Mouse (Mus musculus) liver, embryonic 16.5 days (tissue): ENCODE measurements around the gene Smg9. TPM values are rescaled to one million over a fixed set of nuclear protein-coding genes. Genes with fewer than 3 reads are reported as not detected.
A peak's percentile ranks its signal among the peaks of the same experiment; 100 is the strongest.

Experiments used
- ATAC-seq: fragments of 200-750 bp; cut with Nextera tagmentation; 2 replicates; pipeline ENCODE4 v1.8.0; 2017; ENCODE audit warnings: low read depth, mild to moderate bottlenecking, moderate number of reproducible peaks, moderate library complexity
- H3K27ac ChIP-seq: fragments of 300-500 bp; sonication (generic); 2 replicates; pipeline ENCODE4 v1.5.1; 2014; ENCODE audit warnings: mild to moderate bottlenecking, low read length
- H3K27me3 ChIP-seq: fragments of 300-500 bp; sonication (generic); 2 replicates; pipeline ENCODE4 v1.6.1; 2014; ENCODE audit warnings: low read depth, low read length, mixed read lengths; ENCODE audit not compliant: control insufficient read depth, insufficient read depth
- H3K36me3 ChIP-seq: fragments of 300-500 bp; sonication (generic); 2 replicates; pipeline ENCODE4 v1.6.1; 2014; ENCODE audit warnings: mild to moderate bottlenecking; ENCODE audit not compliant: control insufficient read depth, insufficient read depth
- H3K4me1 ChIP-seq: fragments of 300-500 bp; sonication (generic); 2 replicates; pipeline ENCODE4 v1.6.1; 2014; ENCODE audit warnings: low read depth, low read length, mixed read lengths; ENCODE audit not compliant: control insufficient read depth
- H3K4me2 ChIP-seq: fragments of 300-500 bp; sonication (generic); 2 replicates; pipeline ENCODE4 v1.6.1; 2014; ENCODE audit warnings: low read depth, low read length, mixed read lengths
- H3K4me3 ChIP-seq: fragments of 300-500 bp; sonication (generic); 2 replicates; pipeline ENCODE4 v1.5.1; 2014; ENCODE audit warnings: low read depth, mild to moderate bottlenecking, low read length
- H3K9ac ChIP-seq: fragments of 300-500 bp; sonication (generic); 2 replicates; pipeline ENCODE4 v1.6.1; 2014; ENCODE audit warnings: low read depth, low read length
- H3K9me3 ChIP-seq: fragments of 300-500 bp; sonication (generic); replicated peaks from 2 replicates; pipeline ENCODE4 v1.6.1; 2016; ENCODE audit warnings: low read length; ENCODE audit not compliant: control insufficient read depth
- WGBS: fragments of 180-500 bp; shearing (Covaris S2); extraction: QIAGEN DNeasy Blood & Tissue Kit; methylation state at CpG from one replicate; pipeline ENCODE4 v1.1.7; 2014; ENCODE audit not compliant: insufficient replicate concordance; 5-methylcytosine and 5-hydroxymethylcytosine counted together
- polyA plus RNA-seq: library from polyadenylated mRNA; unstranded; fragments of >200 nt; fragmentation: Nextera tagmentation; extraction: Ambion mirVana; gene quantifications from 2 replicates; pipeline ENCODE4 v1.2.1, GENCODE M21; 2015

Smg9 gene
- polyA plus RNA-seq, 1 experiment from 2014 or later: 14.3 TPM

DNA sequence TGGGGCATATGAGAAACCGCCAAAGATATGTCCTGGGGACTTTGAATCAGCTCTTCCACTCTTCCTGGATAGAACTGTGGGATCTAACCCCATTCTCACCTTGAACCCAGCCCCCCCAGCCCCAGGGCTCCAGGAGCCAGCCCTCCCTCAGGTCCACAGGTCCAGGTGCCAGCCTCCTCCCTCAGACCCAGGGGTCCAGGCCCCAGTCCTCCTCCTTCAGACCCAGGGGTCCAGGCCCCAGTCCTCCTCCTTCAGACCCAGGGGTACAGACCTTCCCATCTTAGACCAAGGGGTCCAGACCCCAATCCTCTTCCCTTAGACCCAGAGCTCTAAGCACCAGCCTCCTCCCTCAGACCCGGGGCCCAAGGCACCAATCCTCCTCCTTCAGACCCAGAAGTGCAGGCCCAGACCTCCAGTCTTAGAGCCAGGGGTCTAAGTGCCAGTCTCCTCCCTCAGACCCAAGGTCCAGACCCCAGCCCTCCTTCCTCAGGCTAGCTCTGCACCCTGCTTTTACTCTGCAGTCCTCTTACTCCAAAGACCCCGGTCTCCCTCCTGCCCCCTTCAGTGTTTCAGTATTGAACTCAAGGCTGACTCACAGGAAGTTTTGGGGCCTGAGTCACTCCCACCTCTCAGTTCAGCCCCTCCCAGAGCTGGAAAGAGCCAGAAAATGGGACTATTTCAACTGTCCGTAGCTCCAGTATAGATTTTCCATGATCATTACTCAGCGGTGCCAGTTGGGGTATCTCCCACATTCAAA lies 34.0 kb upstream of the Smg9 start:
- Histone ChIP-seq H3K36me3 (no peaks in the 10 kb centered on the region), H3K27ac (peak overlapping the region; percentile 82), H3K4me1 (peaks cover 50% of the 10 kb centered on the region), H3K4me2 (no peak overlapping the region), H3K9ac (peak overlapping the region; percentile 64), H3K4me3 (no peak overlapping the region), H3K9me3 (no peaks in the 10 kb centered on the region), H3K27me3 (peaks cover 3% of the 10 kb centered on the region; the same call in 1 of the 2 replicates)
- WGBS: 65% methylated on average over 5 of the region's 5 CpGs
- no peak for ATAC-seq

DNA sequence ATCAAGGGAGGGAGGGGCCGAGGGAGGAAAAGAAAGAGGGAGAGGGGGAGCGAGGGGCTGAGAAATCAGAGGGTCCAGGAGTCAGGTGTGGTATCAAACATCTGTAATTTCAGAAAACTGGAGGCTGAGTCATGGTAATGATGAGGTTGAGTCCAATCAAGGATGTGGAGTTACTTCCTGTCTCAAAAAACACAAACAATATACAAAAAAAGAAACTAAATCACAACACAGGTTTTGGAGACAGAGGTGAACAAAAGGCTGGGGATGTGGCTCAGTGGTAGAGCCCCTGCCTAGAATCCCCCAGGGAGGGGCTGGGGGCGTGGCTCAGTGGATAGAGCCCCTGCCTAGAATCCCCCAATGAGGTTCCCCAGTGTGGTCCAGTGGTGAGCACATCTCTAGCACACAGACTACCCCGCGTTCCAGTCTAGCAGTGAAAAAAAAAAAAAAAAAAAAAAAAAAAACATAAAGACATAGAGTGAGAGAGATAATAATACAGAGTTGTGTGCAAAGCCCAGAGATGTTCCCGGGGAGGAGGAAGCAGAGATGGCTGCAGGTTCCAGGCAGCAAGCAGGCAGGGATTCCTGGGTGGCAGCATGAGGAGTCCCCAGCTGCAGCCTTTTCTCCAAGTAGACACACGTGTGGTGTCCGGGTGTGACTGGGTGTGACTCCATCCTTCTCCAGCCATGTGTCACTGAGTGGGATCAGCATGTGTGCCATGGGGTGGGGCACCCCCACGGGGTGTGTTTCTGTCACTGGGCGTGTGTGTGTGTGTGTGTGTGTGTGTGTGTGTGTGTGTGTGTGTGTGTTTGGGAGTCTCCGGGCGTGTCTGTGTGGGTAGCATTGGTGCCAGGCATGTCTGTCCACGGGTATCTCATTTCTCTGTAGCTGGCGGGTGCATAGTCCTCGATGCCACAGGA lies 32.4 kb upstream of the Smg9 start:
- peak overlapping the region; percentile 30 for H3K4me2 ChIP-seq
- peaks cover 3% of the 10 kb centered on the region; the same call in 1 of the 2 replicates for H3K27me3 ChIP-seq
- H3K4me1 ChIP-seq: peaks cover 50% of the 10 kb centered on the region
- peak overlapping the region; percentile 82 for H3K27ac ChIP-seq
- H3K4me3 ChIP-seq: no peak overlapping the region
- H3K9me3 ChIP-seq: no peaks in the 10 kb centered on the region
- WGBS: 55% methylated on average over 14 of the region's 15 CpGs
- H3K36me3 ChIP-seq: no peaks in the 10 kb centered on the region
- no peak overlapping the region; the same call in 1 of the 2 replicates for H3K9ac ChIP-seq
- ATAC-seq: peak; percentile 15

DNA sequence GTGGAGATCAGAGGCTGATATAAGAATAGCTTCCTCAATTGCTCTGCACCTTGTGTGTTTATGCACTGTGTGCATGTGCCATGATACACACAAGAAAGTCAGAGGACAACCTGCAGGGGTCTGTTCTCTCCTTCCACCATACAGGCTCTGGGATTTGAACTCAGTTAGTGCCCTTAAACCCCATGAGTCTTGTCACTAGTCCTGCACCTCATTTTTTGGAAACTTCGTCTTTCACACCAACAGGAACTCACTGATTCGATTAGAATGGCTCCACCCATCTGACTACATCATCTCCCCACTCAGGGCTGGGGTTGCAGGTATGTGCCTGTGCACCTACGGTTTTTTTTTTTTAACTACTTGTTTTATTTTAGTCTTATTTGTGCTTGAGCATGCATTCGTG lies 31.2 kb upstream of the Smg9 start:
- WGBS: 40% methylated on average over 4 of the region's 4 CpGs
- H3K9ac ChIP-seq: no peak overlapping the region
- H3K27me3 ChIP-seq: no peaks in the 10 kb centered on the region
- H3K4me1 ChIP-seq: peaks cover 56% of the 10 kb centered on the region
- no peak overlapping the region for H3K4me3 ChIP-seq
- no peaks in the 10 kb centered on the region for H3K36me3 ChIP-seq
- no peak for ATAC-seq
- peak overlapping the region; percentile 100 for H3K27ac ChIP-seq
- H3K9me3 ChIP-seq: no peaks in the 10 kb centered on the region
- H3K4me2 ChIP-seq: no peak overlapping the region

DNA sequence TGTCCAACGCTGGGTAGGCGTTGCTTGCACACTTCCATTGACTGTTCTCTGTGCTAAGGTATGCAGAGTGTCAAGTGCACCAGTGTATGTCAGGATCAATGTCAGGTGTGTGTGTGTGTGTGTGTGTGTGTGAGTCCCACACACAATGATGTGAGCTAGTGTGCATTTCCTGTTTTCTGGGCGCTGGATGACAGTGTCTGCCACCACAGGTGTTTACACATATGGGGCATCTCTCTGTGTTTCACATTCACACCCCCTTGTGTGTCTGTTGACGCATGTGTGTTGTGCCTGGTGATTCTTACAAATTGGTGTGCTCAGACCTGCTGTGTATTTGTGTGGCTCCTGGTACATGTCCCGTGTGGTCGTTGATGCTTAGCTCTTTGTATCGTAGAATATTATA lies 30.5 kb upstream of the Smg9 start:
- peak overlapping the region; percentile 89 for H3K4me3 ChIP-seq
- peak overlapping the region; percentile 100 for H3K27ac ChIP-seq
- H3K27me3 ChIP-seq: no peaks in the 10 kb centered on the region
- WGBS: 86% methylated on average over 7 of the region's 7 CpGs
- no peaks in the 10 kb centered on the region for H3K9me3 ChIP-seq
- H3K9ac ChIP-seq: peak overlapping the region; percentile 96
- peaks cover 61% of the 10 kb centered on the region for H3K4me1 ChIP-seq
- no peaks in the 10 kb centered on the region for H3K36me3 ChIP-seq
- H3K4me2 ChIP-seq: peak overlapping the region; percentile 95
- no peak for ATAC-seq

DNA sequence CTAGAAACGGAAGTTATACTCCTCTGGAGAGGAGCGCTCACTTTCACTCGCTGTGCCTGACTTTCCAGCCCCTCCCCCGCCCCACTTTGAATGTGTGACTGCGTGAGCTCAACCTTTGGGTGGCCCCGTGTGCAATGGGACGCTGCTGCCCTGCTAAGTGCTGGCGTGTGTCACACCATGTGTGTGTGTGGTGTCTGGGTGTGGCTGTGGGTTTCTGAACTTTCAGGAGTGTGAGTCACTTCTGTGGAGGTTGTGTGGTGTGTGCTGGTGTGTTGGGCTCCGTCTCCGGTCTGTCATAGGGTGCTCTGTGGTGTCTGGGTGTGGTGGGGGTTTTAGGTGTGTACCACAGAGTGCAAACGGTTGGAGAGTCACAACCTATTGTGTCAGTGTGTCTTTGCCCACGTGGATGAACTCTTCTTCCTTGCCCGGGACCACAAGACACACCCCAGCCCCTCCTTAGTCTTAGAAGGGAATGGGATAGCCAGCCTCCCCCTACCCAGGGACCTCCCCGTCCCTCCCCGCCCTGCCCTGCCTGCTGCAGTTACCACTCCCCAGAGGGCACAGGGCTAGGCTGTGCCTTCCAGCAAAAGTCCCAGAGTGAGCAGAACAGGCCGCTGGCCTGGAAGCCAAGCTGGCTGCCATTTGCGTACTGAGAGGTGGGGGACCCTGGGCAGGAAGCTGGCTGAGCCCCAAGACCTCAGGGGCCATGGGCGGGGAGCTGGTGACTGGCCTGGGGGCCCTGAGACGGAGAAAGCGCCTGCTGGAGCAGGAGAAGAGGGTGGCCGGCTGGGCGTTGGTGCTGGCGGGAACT lies 29.5 kb upstream of the Smg9 start, which contains the start of gene Kcnn4:
Gene Kcnn4, plus strand, starts transcription at position 533 of the 811 bp plus-strand sequence.
- Histone ChIP-seq H3K4me1 (peaks cover 68% of the 10 kb centered on the region), H3K4me3 (peak within 1 kb of the TSS; percentile 89), H3K4me2 (peak within 1 kb of the TSS; percentile 95), H3K27ac (peak within 1 kb of the TSS; percentile 100), H3K9me3 (no peaks in the 10 kb centered on the region), H3K27me3 (no peaks in the 10 kb centered on the region), H3K36me3 (peaks cover 8% of the 10 kb centered on the region; the same call in 1 of the 2 replicates), H3K9ac (peak within 1 kb of the TSS; percentile 96)
- 12% methylated on average over 23 of the region's 23 CpGs for WGBS
- peak; percentile 45 for ATAC-seq

DNA sequence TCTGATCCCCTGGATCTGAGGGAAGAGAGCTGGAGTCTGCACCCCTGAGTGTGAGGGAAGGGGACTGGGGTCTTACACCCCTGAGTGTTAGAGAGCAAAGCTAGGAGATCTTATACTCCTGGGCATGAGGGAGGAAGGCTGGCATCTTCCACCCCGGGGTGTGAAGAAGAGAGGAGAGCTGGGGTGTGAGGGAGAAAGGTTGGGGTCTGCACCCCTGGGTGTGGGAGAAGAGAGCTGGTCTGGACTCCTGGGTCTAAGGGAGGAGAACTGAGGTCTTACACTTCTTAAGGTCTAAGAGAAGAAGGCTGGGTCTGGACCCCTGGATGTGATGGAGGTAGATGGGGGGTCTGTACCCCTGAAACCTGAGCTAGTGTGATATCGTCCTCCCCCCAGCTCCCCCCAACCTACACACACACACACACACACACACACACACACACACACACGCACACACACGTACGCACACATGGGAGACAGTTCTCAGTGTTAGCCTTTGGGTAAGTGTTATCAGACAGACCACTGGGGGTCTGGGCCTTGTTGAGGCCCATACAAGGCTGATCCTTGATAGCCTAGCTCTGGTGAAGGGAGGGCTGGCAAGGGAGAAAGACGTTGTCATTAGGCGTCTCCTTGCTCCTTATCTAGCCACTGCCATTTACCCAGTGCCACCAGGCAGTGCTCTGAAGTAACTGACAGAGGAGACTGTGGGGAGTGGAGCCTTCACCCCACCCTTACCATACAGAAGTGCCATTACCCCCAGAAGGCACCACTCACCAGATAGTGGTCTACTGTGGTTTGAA lies 28.2 kb upstream of the Smg9 start:
- Histone ChIP-seq H3K4me3 (peak overlapping the region; percentile 89), H3K36me3 (peaks cover 14% of the 10 kb centered on the region), H3K27ac (peak overlapping the region; percentile 100), H3K27me3 (no peaks in the 10 kb centered on the region), H3K4me1 (peaks cover 65% of the 10 kb centered on the region), H3K4me2 (peak overlapping the region; percentile 95), H3K9ac (peak overlapping the region; percentile 96), H3K9me3 (no peaks in the 10 kb centered on the region)
- ATAC-seq: peak; percentile 84
- 13% methylated on average over 7 of the region's 7 CpGs for WGBS

DNA sequence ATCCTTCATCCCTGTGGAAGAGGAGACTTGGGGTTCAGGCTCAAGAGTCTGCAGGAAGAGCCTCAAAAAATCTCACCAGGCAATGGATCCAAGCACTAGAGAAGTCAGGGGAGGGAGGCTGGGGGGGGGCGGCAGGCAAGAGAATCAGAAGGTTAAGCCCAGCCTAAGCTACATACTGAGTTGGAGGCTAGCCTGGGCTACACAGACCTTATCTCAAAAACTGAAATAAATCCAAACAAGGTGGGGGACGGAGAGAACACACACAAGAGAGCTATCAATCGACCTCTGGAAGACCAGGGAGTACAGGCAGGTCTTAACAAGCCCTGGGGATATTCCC lies 27.6 kb upstream of the Smg9 start:
- Histone ChIP-seq H3K4me3 (peak overlapping the region; percentile 89), H3K36me3 (peaks cover 14% of the 10 kb centered on the region), H3K4me1 (peaks cover 65% of the 10 kb centered on the region), H3K27ac (peak overlapping the region; percentile 100), H3K27me3 (no peaks in the 10 kb centered on the region), H3K9me3 (no peaks in the 10 kb centered on the region), H3K9ac (peak overlapping the region; percentile 96), H3K4me2 (peak overlapping the region; percentile 95)
- ATAC-seq: no peak
- WGBS: 16% methylated on average over 3 of the region's 3 CpGs

DNA sequence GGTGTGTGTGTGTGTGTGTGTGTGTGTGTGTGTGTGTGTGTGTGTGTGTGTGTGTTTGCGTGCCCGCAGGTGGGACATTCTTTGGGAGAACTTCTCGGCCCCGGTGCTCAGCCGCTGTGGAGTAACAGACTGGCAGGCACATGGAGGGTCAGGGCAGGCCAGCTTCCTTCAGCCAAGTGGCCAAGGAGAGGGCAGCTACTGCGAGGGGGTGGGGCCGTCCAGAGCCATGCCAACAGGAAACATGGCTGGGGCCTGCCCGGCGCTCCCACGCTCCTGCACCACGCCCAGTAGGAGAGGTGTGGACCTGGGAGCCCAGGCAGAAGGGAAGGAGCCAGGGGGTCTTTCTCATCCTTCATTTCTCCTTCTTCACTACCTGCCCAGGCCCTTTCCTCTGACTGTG lies 27.1 kb upstream of the Smg9 start:
- peak overlapping the region; percentile 95 for H3K4me2 ChIP-seq
- WGBS: 9% methylated on average over 11 of the region's 11 CpGs
- no peaks in the 10 kb centered on the region for H3K9me3 ChIP-seq
- ATAC-seq: peak; percentile 43
- H3K4me3 ChIP-seq: peak overlapping the region; percentile 89
- peak overlapping the region; percentile 100 for H3K27ac ChIP-seq
- H3K27me3 ChIP-seq: no peaks in the 10 kb centered on the region
- H3K4me1 ChIP-seq: peaks cover 63% of the 10 kb centered on the region
- H3K36me3 ChIP-seq: peaks cover 14% of the 10 kb centered on the region
- H3K9ac ChIP-seq: peak overlapping the region; percentile 96
